Mouse (Mus musculus) cerebellum, postnatal 4 days (tissue): ENCODE results near the gene Klhdc10.

Experiments
- DNase-seq, 2 experiments: peaks; one replicate each; pipeline ENCODE4 v3.0.0; 2022; ENCODE audit warnings: low spot score in 2 of 2, mixed read lengths in 1 of 2

The Klhdc10 gene

GRCm38 (mm10) chr6:30402091-30402491 is 423 bp downstream of the Klhdc10 start:
- DNase-seq: peak in 1 of 2 experiments; percentile 27

- peak; percentile 43 to 62 for DNase-seq
These were observed 1.8 kb downstream of the Klhdc10 start for GRCm38 (mm10) chr6:30403465-30403864.

- no peak for DNase-seq
These were observed 3.0 kb downstream of the Klhdc10 start for GRCm38 (mm10) chr6:30404671-30405070.

GRCm38 (mm10) chr6:30408276-30408675 is 6.6 kb downstream of the Klhdc10 start:
- DNase-seq: no peak

GRCm38 (mm10) chr6:30409399-30410093 is 7.9 kb downstream of the Klhdc10 start:
- no peak for DNase-seq

- DNase-seq: no peak
These were observed 9.6 kb downstream of the Klhdc10 start for GRCm38 (mm10) chr6:30411311-30411710.

- no peak for DNase-seq
These were observed 14.5 kb downstream of the Klhdc10 start for GRCm38 (mm10) chr6:30416126-30416525.

GRCm38 (mm10) chr6:30416801-30417200 is 15.1 kb downstream of the Klhdc10 start:
- DNase-seq: no peak

- DNase-seq: no peak
These were observed 31.0 kb downstream of the Klhdc10 start for GRCm38 (mm10) chr6:30432461-30433192.

GRCm38 (mm10) chr6:30436476-30436875 is 34.8 kb downstream of the Klhdc10 start:
- no peak for DNase-seq

GRCm38 (mm10) chr6:30437054-30437453 is 35.4 kb downstream of the Klhdc10 start:
- DNase-seq: no peak

GRCm38 (mm10) chr6:30439576-30439975 is 37.9 kb downstream of the Klhdc10 start:
- DNase-seq: no peak

- no peak for DNase-seq
These were observed 55.3 kb downstream of the Klhdc10 start for GRCm38 (mm10) chr6:30456991-30457390.

GRCm38 (mm10) chr6:30458626-30459025 is 57.0 kb downstream of the Klhdc10 start:
- no peak for DNase-seq

- peak in 1 of 2 experiments; percentile 28 for DNase-seq
These were observed 57.5 kb downstream of the Klhdc10 start for GRCm38 (mm10) chr6:30459056-30459747.

GRCm38 (mm10) chr6:30459811-30460749 is 58.4 kb downstream of the Klhdc10 start:
- DNase-seq: peak; percentile 81 to 88

GRCm38 (mm10) chr6:30460750-30461446 is 59.2 kb downstream of the Klhdc10 start:
- peak; percentile 56 to 72 for DNase-seq

- no peak for DNase-seq
These were observed 60.2 kb downstream of the Klhdc10 start for GRCm38 (mm10) chr6:30461755-30462344.

- no peak for DNase-seq
These were observed 61.2 kb downstream of the Klhdc10 start for GRCm38 (mm10) chr6:30462822-30463221.

GRCm38 (mm10) chr6:30465586-30465985 is 63.9 kb downstream of the Klhdc10 start:
- no peak for DNase-seq
